Mouse (Mus musculus) left cerebral cortex, postnatal 4 days (tissue): Measurements from ENCODE around the gene Mip. TPM values are rescaled to one million over a fixed set of nuclear protein-coding genes. Genes with fewer than 3 reads are reported as not detected.

Experiments used
- DNase-seq: peaks from one replicate; pipeline ENCODE4 v3.0.0-alpha.2; 2022
- intact Hi-C: fragments of 180-260 bp; cut with DNase I; formaldehyde crosslinking; loops from one replicate; pipeline ENCODE4 v1.15.1; 2025
- total RNA-seq, 2 experiments: library from RNA; stranded (reverse); gene quantifications; 2 replicates each; pipeline ENCODE4 v1.2.3; 2021

Mip gene
- total RNA-seq, 2 experiments from 2014 or later, result not detected

- intact Hi-C loops, result loop anchor here (10.0 kb wide), 1 partner anchor 66 kb away; the partner anchor contains the start of gene Spryd4
- DNase-seq, result no peak
Measured at GRCm38 (mm10) chr10:128280943-128281342, 55.3 kb downstream of the Mip start.

Other genes with a start within 250 kb of the Mip start
- not detected for gene Hsd17b6, start 218.2 kb upstream of the Mip start, total RNA-seq
- gene Prim1, start 210.7 kb upstream of the Mip start, total RNA-seq, result 10 to 100 TPM; 19.9 to 23.8 TPM
- 100 to 1,000 TPM; 481 to 496 TPM for gene Naca, start 190.3 kb upstream of the Mip start, total RNA-seq
- 100 to 1,000 TPM; 179 to 184 TPM for gene Ptges3, start 166.9 kb upstream of the Mip start, total RNA-seq
- gene Atp5b, start 142.6 kb upstream of the Mip start, total RNA-seq, result 1,000 to 10,000 TPM; 1,302 to 1,309 TPM
- gene Baz2a, start 134.3 kb upstream of the Mip start, total RNA-seq, result 10 to 100 TPM; 34.5 to 36.2 TPM
- gene Rbms2, start 45.5 kb upstream of the Mip start, total RNA-seq, result 10 to 100 TPM; 12.7 to 13.0 TPM
- gene Gls2, start 31.4 kb upstream of the Mip start, total RNA-seq, result 1 to 10 TPM; 5.9 to 7.9 TPM
- 10 to 100 TPM; 14.5 to 16.3 TPM for gene Spryd4, start 14.0 kb upstream of the Mip start, total RNA-seq
- 10 to 100 TPM; 11.1 to 14.7 TPM for gene Timeless, start 6.2 kb downstream of the Mip start, total RNA-seq
- not detected for gene Apon, start 28.3 kb downstream of the Mip start, total RNA-seq
- not detected for gene Apof, start 42.8 kb downstream of the Mip start, total RNA-seq
- 10 to 100 TPM; 32.1 to 38.1 TPM for gene Stat2, start 44.7 kb downstream of the Mip start, total RNA-seq
- gene Il23a, start 72.9 kb downstream of the Mip start, total RNA-seq, result not detected
- gene Pan2, start 77.5 kb downstream of the Mip start, total RNA-seq, result 10 to 100 TPM; 19.9 to 22.4 TPM
- 10 to 100 TPM; 81.0 to 86.0 TPM for gene Cnpy2, start 96.6 kb downstream of the Mip start, total RNA-seq
- gene Cs, start 111.9 kb downstream of the Mip start, total RNA-seq, result 100 to 1,000 TPM; 236 to 250 TPM
- 10 to 100 TPM; 57.7 to 58.1 TPM for gene Coq10a, start 143.2 kb downstream of the Mip start, total RNA-seq
- 10 to 100 TPM; 84.9 to 85.5 TPM for gene Ankrd52, start 151.3 kb downstream of the Mip start, total RNA-seq
- under 1 TPM; 0.40 to 0.42 TPM for gene Slc39a5, start 175.4 kb downstream of the Mip start, total RNA-seq
- gene Nabp2, start 185.7 kb downstream of the Mip start, total RNA-seq, result 10 to 100 TPM; 95.1 to 99.1 TPM
- 10 to 100 TPM; 92.0 to 94.7 TPM for gene Rnf41, start 185.8 kb downstream of the Mip start, total RNA-seq
- 100 to 1,000 TPM; 295 to 311 TPM for gene Smarcc2, start 233.4 kb downstream of the Mip start, total RNA-seq